Mouse (Mus musculus) forebrain, postnatal 0 days (tissue): ENCODE results near the gene Unc119. TPM values are rescaled to one million over a fixed set of nuclear protein-coding genes. Genes with fewer than 3 reads are reported as not detected.

Source experiments
- ATAC-seq: fragments of 200-750 bp; cut with Nextera tagmentation; 2 replicates; pipeline ENCODE4 v1.8.0; 2017; ENCODE audit warnings: mild to moderate bottlenecking, moderate library complexity
- DNase-seq: peaks from one replicate; pipeline ENCODE4 v3.0.0-alpha.2; 2015
- H3K27ac ChIP-seq: fragments of 300-500 bp; sonication (generic); 2 replicates; pipeline ENCODE4 v1.5.1; 2014; ENCODE audit warnings: low read depth, mild to moderate bottlenecking, antibody characterized with exemption, low read length, moderate library complexity, mixed read lengths
- H3K27me3 ChIP-seq: fragments of 300-500 bp; sonication (generic); 2 replicates; pipeline ENCODE4 v1.6.1; 2014; ENCODE audit warnings: mild to moderate bottlenecking, low read length, mixed read lengths; ENCODE audit not compliant: insufficient read depth
- H3K36me3 ChIP-seq: fragments of 300-500 bp; sonication (generic); 2 replicates; pipeline ENCODE4 v1.6.1; 2014; ENCODE audit warnings: mild to moderate bottlenecking, moderate library complexity; ENCODE audit not compliant: insufficient read depth
- H3K4me1 ChIP-seq: fragments of 300-500 bp; sonication (generic); 2 replicates; pipeline ENCODE4 v1.6.1; 2014; ENCODE audit warnings: antibody characterized with exemption; ENCODE audit not compliant: insufficient read depth
- H3K4me2 ChIP-seq: fragments of 300-500 bp; sonication (generic); 2 replicates; pipeline ENCODE4 v1.6.1; 2014; ENCODE audit warnings: low read depth, mild to moderate bottlenecking, moderate library complexity
- H3K4me3 ChIP-seq: fragments of 300-500 bp; sonication (generic); 2 replicates; pipeline ENCODE4 v1.5.1; 2014; ENCODE audit warnings: low read depth, low read length, mixed read lengths
- H3K9ac ChIP-seq: fragments of 300-500 bp; sonication (generic); 2 replicates; pipeline ENCODE4 v1.6.1; 2014; ENCODE audit warnings: mild to moderate bottlenecking
- H3K9me3 ChIP-seq: fragments of 300-500 bp; sonication (generic); 2 replicates; pipeline ENCODE4 v1.6.1; 2016; ENCODE audit warnings: low read length
- CTCF ChIP-seq: sonication (generic); IDR thresholded peaks from 2 replicates; pipeline ENCODE4 v1.5.1; 2016; ENCODE audit warnings: antibody characterized with exemption, control low read depth, low read depth
- WGBS: fragments of 180-500 bp; shearing (Covaris S2); extraction: QIAGEN DNeasy Blood & Tissue Kit; methylation state at CpG from one replicate; pipeline ENCODE4 v1.1.7; 2014; 5-methylcytosine and 5-hydroxymethylcytosine counted together
- polyA plus RNA-seq: library from polyadenylated mRNA; unstranded; fragments of >200 nt; fragmentation: Nextera tagmentation; extraction: Ambion mirVana; gene quantifications from 2 replicates; pipeline ENCODE4 v1.2.1, GENCODE M21; 2015
- total RNA-seq: library from RNA; depleted of rRNA; stranded (reverse); fragments of >200 nt; gene quantifications from 2 replicates; pipeline ENCODE4 v1.2.3, GENCODE M21; 2014; rRNA removed

Unc119 gene
- total and polyA plus RNA-seq, 2 experiments from 2014 or later: 72.2 to 86.5 TPM

DNA sequence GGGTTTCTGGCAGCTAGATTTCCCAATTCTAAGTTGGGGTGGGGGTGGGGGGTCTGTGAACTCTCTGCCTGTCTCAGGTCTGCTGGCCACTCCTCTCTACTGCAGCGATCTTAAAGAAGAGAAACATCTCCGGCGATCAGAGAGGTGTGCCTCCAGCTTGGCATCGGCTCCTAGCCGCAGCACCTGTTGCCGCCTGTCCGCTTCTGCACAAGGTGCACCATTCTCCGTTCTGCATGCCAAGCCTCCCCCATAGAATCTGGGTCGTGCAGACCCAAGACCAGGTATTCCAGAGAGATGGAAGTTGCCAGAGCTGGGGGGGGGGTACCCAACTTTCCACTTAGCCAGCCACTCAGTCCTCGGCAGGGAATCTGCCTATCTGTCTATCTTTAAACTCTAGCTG is 42.5 kb downstream of the Unc119 start:
- ATAC-seq: no peak
- WGBS: 92% methylated on average over 10 of the region's 10 CpGs
- Histone ChIP-seq H3K4me1 (no peaks in the 10 kb centered on the region), H3K27ac (no peak overlapping the region), H3K27me3 (no peaks in the 10 kb centered on the region), H3K36me3 (no peaks in the 10 kb centered on the region), H3K9me3 (no peaks in the 10 kb centered on the region), H3K4me2 (no peak overlapping the region), H3K9ac (no peak overlapping the region), H3K4me3 (no peak overlapping the region)
- TF ChIP-seq CTCF: no peak
- no peak for DNase-seq

DNA sequence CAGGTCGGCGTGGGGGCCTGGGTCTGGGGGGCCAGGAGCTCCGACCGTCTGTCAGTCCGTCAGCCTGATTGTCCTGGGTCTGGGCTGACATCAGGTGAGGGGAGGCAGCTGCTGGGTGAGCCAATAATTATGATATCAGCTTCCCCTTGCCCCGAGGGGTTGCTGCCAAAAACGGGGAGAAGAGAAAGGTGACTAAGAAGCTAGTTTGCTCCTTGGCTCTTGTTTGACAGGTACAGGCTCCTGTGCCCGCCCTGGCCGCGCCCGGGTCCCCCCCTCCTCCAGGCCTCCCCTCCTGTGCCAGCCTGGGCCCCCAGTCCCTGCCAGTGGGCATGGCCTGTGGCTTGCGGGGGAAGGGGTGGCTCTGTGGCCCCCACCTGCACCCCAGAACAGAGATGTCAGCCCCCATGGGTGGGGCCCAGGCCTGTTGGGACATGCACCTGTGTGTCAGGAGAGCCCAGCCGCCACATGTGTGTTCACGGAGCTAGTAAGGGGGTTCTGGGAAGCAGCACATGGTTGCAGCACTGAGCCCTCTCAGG is 43.3 kb downstream of the Unc119 start, which contains the start of gene Foxn1:
Gene Foxn1, minus strand, starts transcription at position 51 of the 536 bp plus-strand sequence.
- Histone ChIP-seq H3K4me1 (no peaks in the 10 kb centered on the region), H3K36me3 (no peaks in the 10 kb centered on the region), H3K9me3 (no peaks in the 10 kb centered on the region), H3K9ac (no peak within 1 kb of the TSS), H3K27ac (no peak within 1 kb of the TSS), H3K27me3 (no peaks in the 10 kb centered on the region), H3K4me2 (no peak within 1 kb of the TSS), H3K4me3 (no peak within 1 kb of the TSS)
- DNase-seq: no peak
- TF ChIP-seq CTCF: no peak
- no peak for ATAC-seq
- WGBS: 87% methylated on average over 14 of the region's 14 CpGs

DNA sequence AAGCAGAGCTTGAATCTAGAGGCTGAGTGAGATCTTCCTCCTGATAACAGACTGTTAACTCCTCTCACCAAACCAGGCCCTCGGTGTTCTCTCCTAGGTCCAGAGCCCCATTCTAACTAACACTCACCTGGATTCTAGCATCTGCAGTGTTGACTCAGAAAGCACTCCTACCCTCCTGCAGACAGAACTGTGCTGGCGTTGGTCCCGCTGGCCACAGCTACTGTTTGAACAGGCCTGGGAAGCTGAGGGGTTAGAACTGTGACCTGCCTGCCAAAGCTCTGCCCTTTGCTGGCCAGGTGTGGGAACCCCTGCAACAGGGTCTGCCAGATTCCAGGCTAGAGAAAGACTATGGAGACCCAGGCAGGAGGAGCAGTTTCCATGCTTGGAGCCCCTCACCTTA is 49.4 kb downstream of the Unc119 start:
- WGBS: 89% methylated on average over 3 of the region's 3 CpGs
- no peaks in the 10 kb centered on the region for H3K36me3 ChIP-seq

DNA sequence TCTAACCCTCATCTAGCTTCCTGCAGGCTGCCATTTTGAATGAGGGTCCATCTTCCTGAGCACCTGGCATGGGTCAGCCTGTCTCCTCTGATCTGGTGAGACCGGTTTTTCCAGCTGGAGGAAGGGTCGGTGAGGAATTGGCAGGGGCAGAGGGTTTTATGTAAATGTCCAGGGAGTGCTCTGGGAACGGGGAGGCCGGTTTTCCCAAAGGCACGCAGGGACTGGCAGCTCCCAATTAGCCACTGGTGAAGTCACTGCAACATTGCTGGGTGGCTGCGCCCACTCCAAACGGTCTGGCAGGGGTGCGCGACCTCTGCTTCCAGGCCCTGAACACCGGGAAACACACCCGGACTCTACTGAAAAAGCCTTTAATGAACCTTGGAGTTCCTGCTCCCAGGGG is 53.7 kb downstream of the Unc119 start:
- WGBS: 36% methylated on average over 11 of the region's 11 CpGs
- no peak for TF ChIP-seq CTCF
- no peaks in the 10 kb centered on the region; the same call in 1 of the 2 replicates for H3K27me3 ChIP-seq
- no peak overlapping the region for H3K4me3 ChIP-seq
- H3K36me3 ChIP-seq: no peaks in the 10 kb centered on the region
- no peak overlapping the region for H3K9ac ChIP-seq
- peak overlapping the region; percentile 35 for H3K4me2 ChIP-seq
- H3K9me3 ChIP-seq: no peaks in the 10 kb centered on the region
- H3K4me1 ChIP-seq: 0 out of 2 replicates have a peak, but pooled peaks cover 4% of the 10 kb centered on the region
- H3K27ac ChIP-seq: no peak overlapping the region
- DNase-seq (no peak), ATAC-seq (no peak)

More for the DNA sequence above, 49.4 kb downstream of the Unc119 start:
- Histone ChIP-seq H3K4me2 (no peak overlapping the region), H3K27ac (no peak overlapping the region), H3K9me3 (no peaks in the 10 kb centered on the region), H3K9ac (no peak overlapping the region), H3K4me3 (no peak overlapping the region), H3K27me3 (no peaks in the 10 kb centered on the region), H3K4me1 (0 out of 2 replicates have a peak, but pooled peaks cover 4% of the 10 kb centered on the region)
- no peak for TF ChIP-seq CTCF
- DNase-seq (no peak), ATAC-seq (no peak)

DNA sequence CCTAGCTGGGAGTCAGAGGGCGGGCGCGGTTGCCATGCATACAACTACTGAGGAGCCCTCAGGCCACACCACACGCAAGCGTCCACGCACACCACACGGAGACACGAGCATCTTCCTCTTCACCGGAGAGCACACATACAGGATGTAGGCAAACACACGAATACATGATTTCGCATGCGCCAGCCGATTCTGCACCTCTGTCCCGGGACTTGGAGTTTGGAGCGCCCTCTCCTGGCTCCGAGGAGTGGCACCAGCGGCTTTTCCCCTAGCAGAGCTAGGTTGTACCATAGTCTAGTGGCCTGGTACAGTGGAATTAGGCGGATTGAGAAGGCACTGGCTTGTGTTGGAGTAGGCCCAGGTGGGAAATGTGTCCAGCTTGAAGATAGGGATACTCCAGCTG is 54.1 kb downstream of the Unc119 start:
- Histone ChIP-seq H3K9me3 (no peaks in the 10 kb centered on the region), H3K4me1 (0 out of 2 replicates have a peak, but pooled peaks cover 4% of the 10 kb centered on the region), H3K9ac (no peak overlapping the region), H3K4me2 (peak overlapping the region; percentile 35), H3K27ac (no peak overlapping the region), H3K36me3 (no peaks in the 10 kb centered on the region), H3K27me3 (no peaks in the 10 kb centered on the region; the same call in 1 of the 2 replicates), H3K4me3 (no peak overlapping the region)
- TF ChIP-seq CTCF: peak; percentile 74
- 10% methylated on average over 18 of the region's 18 CpGs for WGBS
- ATAC-seq: peak; percentile 79
- peak; percentile 81 for DNase-seq

- no peak overlapping the region for H3K9ac ChIP-seq
- no peaks in the 10 kb centered on the region for H3K9me3 ChIP-seq
- no peak overlapping the region for H3K27ac ChIP-seq
- no peak for ATAC-seq
- DNase-seq: no peak
- WGBS: 82% methylated on average over 6 of the region's 6 CpGs
- H3K27me3 ChIP-seq: no peaks in the 10 kb centered on the region; the same call in 1 of the 2 replicates
- H3K4me1 ChIP-seq: 0 out of 2 replicates have a peak, but pooled peaks cover 4% of the 10 kb centered on the region
- TF ChIP-seq CTCF: no peak
- H3K4me2 ChIP-seq: no peak overlapping the region
- H3K36me3 ChIP-seq: no peaks in the 10 kb centered on the region
- H3K4me3 ChIP-seq: no peak overlapping the region
Measured at GRCm38 (mm10) chr11:78398212-78398611, 54.9 kb downstream of the Unc119 start.

Other genes starting within 250 kb of the Unc119 start
- 17.4 and 24.6 TPM in 2 replicates for gene Fam222b, start 248.8 kb upstream of the Unc119 start, total RNA-seq
- 21.9 and 24.0 TPM in 2 replicates for gene Fam222b, start 248.8 kb upstream of the Unc119 start, polyA plus RNA-seq
- 99.0 and 107 TPM in 2 replicates for gene Traf4, start 177.9 kb upstream of the Unc119 start, total RNA-seq
- 104 and 131 TPM in 2 replicates for gene Traf4, start 177.9 kb upstream of the Unc119 start, polyA plus RNA-seq
- gene Nek8, start 166.8 kb upstream of the Unc119 start, total RNA-seq: 4.7 and 6.1 TPM in 2 replicates
- 5.5 and 5.7 TPM in 2 replicates for gene Nek8, start 166.8 kb upstream of the Unc119 start, polyA plus RNA-seq
- gene Tlcd1, start 166.8 kb upstream of the Unc119 start, total RNA-seq: 15.3 and 22.0 TPM in 2 replicates
- 13.9 and 19.0 TPM in 2 replicates for gene Tlcd1, start 166.8 kb upstream of the Unc119 start, polyA plus RNA-seq
- 772 and 968 TPM in 2 replicates for gene Rpl23a, start 159.9 kb upstream of the Unc119 start, total RNA-seq
- gene Rpl23a, start 159.9 kb upstream of the Unc119 start, polyA plus RNA-seq: 938 and 1,223 TPM in 2 replicates
- gene Rab34, start 155.1 kb upstream of the Unc119 start, total RNA-seq: 76.9 and 83.5 TPM in 2 replicates
- gene Rab34, start 155.1 kb upstream of the Unc119 start, polyA plus RNA-seq: 50.8 and 55.5 TPM in 2 replicates
- 0.81 and 2.4 TPM in 2 replicates for gene Proca1, start 150.1 kb upstream of the Unc119 start, total RNA-seq
- 2.5 and 3.3 TPM in 2 replicates for gene Proca1, start 150.1 kb upstream of the Unc119 start, polyA plus RNA-seq
- gene Sdf2, start 97.7 kb upstream of the Unc119 start, total RNA-seq: 76.2 and 76.4 TPM in 2 replicates
- gene Sdf2, start 97.7 kb upstream of the Unc119 start, polyA plus RNA-seq: 92.1 and 92.8 TPM in 2 replicates
- 31.8 and 44.1 TPM in 2 replicates for gene Supt6, start 97.5 kb upstream of the Unc119 start, total RNA-seq
- 15.9 and 21.6 TPM in 2 replicates for gene Supt6, start 97.5 kb upstream of the Unc119 start, polyA plus RNA-seq
- gene 2610507B11Rik, start 81.7 kb upstream of the Unc119 start, total RNA-seq: 58.6 and 70.2 TPM in 2 replicates
- gene 2610507B11Rik, start 81.7 kb upstream of the Unc119 start, polyA plus RNA-seq: 34.6 and 49.4 TPM in 2 replicates
- 0.38 and 0.62 TPM in 2 replicates for gene BC030499, start 52.6 kb upstream of the Unc119 start, total RNA-seq
- not detected in 2 replicates for gene BC030499, start 52.6 kb upstream of the Unc119 start, polyA plus RNA-seq
- 5.7 and 6.5 TPM in 2 replicates for gene Spag5, start 42.0 kb upstream of the Unc119 start, total RNA-seq
- 3.5 and 4.8 TPM in 2 replicates for gene Spag5, start 42.0 kb upstream of the Unc119 start, polyA plus RNA-seq
- 187 and 207 TPM in 2 replicates for gene Aldoc, start 20.5 kb upstream of the Unc119 start, total RNA-seq
- gene Aldoc, start 20.5 kb upstream of the Unc119 start, polyA plus RNA-seq: 182 and 219 TPM in 2 replicates
- 33.0 and 43.1 TPM in 2 replicates for gene Pigs, start 15.1 kb upstream of the Unc119 start, total RNA-seq
- gene Pigs, start 15.1 kb upstream of the Unc119 start, polyA plus RNA-seq: 63.7 and 76.8 TPM in 2 replicates
- not detected in 2 replicates for gene Foxn1, start 43.1 kb downstream of the Unc119 start, total RNA-seq
- gene Foxn1, start 43.1 kb downstream of the Unc119 start, polyA plus RNA-seq: not detected in 2 replicates
- gene Slc13a2, start 78.7 kb downstream of the Unc119 start, total RNA-seq: not detected in 2 replicates
- not detected in 2 replicates for gene Slc13a2, start 78.7 kb downstream of the Unc119 start, polyA plus RNA-seq
- gene Slc46a1, start 122.2 kb downstream of the Unc119 start, total RNA-seq: 10.8 and 11.2 TPM in 2 replicates
- 16.5 and 18.8 TPM in 2 replicates for gene Slc46a1, start 122.2 kb downstream of the Unc119 start, polyA plus RNA-seq
- gene Sarm1, start 154.3 kb downstream of the Unc119 start, total RNA-seq: 47.5 and 48.3 TPM in 2 replicates
- 32.7 and 34.7 TPM in 2 replicates for gene Sarm1, start 154.3 kb downstream of the Unc119 start, polyA plus RNA-seq
- gene Vtn, start 155.6 kb downstream of the Unc119 start, total RNA-seq: 82.8 and 94.4 TPM in 2 replicates
- 111 and 129 TPM in 2 replicates for gene Vtn, start 155.6 kb downstream of the Unc119 start, polyA plus RNA-seq
- gene Sebox, start 160.0 kb downstream of the Unc119 start, total RNA-seq: 0.14 and 0.15 TPM in 2 replicates
- gene Sebox, start 160.0 kb downstream of the Unc119 start, polyA plus RNA-seq: 0.35 TPM in 1 of 2 replicates, not detected in the other
- 64.8 and 73.2 TPM in 2 replicates for gene Tmem199, start 168.7 kb downstream of the Unc119 start, total RNA-seq
- 84.2 and 86.0 TPM in 2 replicates for gene Tmem199, start 168.7 kb downstream of the Unc119 start, polyA plus RNA-seq
- gene Poldip2, start 168.7 kb downstream of the Unc119 start, total RNA-seq: 139 and 157 TPM in 2 replicates
- 165 and 175 TPM in 2 replicates for gene Poldip2, start 168.7 kb downstream of the Unc119 start, polyA plus RNA-seq
- gene Tnfaip1, start 192.8 kb downstream of the Unc119 start, total RNA-seq: 38.9 and 42.7 TPM in 2 replicates
- 54.6 and 66.3 TPM in 2 replicates for gene Tnfaip1, start 192.8 kb downstream of the Unc119 start, polyA plus RNA-seq
- gene Ift20, start 192.9 kb downstream of the Unc119 start, total RNA-seq: 106 and 119 TPM in 2 replicates
- gene Ift20, start 192.9 kb downstream of the Unc119 start, polyA plus RNA-seq: 124 and 140 TPM in 2 replicates
- 32.7 and 33.9 TPM in 2 replicates for gene Tmem97, start 207.3 kb downstream of the Unc119 start, total RNA-seq
- 37.1 and 42.1 TPM in 2 replicates for gene Tmem97, start 207.3 kb downstream of the Unc119 start, polyA plus RNA-seq